Mouse (Mus musculus) bone marrow, adult 2 months (tissue): ENCODE measurements around the gene Ssh1.

Source experiments
- CTCF ChIP-seq: fragments of 200-500 bp; IDR thresholded peaks from 2 replicates; pipeline ENCODE4 v1.5.1; 2011; ENCODE audit warnings: low read length, control low read depth; ENCODE audit not compliant: control insufficient read depth, insufficient read depth
- POLR2A ChIP-seq: fragments of 200-500 bp; IDR thresholded peaks from 2 replicates; pipeline ENCODE4 v1.6.1; 2011; ENCODE audit warnings: low read depth, mild to moderate bottlenecking, control low read depth, low read length, borderline replicate concordance; ENCODE audit not compliant: control insufficient read depth

DNA sequence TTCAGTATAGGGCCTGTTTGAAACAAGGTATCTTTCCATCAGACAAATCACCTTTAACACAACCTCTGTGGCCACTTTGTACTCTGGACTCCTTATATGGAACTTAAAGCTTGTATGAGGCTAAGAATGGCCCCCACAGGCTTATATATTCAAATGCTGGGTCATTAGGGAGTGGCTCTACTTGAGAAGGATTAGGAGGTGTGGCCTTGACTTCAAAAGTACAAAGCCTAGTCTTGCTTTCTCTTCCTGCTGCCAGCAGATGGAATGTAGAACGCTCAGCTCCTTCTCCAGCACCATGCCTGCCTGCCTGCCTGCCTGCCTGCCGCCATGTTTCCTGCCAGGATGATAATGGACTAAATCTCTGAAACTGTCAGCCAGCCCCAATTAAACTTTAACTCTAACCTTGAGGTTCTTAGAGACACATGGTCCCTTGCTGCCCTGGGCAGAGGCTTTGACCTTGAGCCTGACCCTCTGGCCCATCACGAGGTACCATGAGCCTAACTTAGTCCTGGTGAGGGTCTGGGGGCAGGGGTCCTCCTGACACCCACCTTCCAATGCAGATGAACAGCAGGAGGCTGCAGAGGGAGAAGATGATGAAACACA, 38.6 kb upstream of the Ssh1 start:
- TF ChIP-seq CTCF (no peak), POLR2A (no peak)
